Mouse (Mus musculus) spleen, adult 18-20 months (tissue): ENCODE data around the gene Phactr1.

ENCODE experiments used
- DNase-seq, 2 experiments: peaks; one replicate each; pipeline ENCODE4 v3.0.0; 2022; ENCODE audit warnings: mixed read lengths in 2 of 2

Phactr1 gene

DNA sequence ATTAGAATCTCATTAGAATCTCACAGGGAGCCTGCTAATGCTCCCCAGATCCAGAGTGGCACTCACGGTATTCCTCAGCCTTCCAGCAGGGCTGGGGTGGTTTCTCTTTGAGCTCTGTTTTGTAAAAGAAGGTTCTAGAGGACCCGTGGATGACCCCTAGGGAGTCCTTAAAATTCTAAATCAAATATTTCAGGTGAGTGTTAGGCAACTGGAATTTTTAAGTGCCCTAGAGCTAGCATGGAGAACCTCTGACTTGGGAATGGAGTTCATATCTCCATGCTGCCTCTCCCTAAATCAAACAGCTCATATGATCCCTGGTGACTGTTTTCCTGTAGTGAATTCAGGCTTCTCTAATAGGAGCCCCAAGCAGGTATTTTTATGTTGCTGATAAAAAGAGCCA, 197.9 kb downstream of the Phactr1 start:
- DNase-seq = no peak

DNA sequence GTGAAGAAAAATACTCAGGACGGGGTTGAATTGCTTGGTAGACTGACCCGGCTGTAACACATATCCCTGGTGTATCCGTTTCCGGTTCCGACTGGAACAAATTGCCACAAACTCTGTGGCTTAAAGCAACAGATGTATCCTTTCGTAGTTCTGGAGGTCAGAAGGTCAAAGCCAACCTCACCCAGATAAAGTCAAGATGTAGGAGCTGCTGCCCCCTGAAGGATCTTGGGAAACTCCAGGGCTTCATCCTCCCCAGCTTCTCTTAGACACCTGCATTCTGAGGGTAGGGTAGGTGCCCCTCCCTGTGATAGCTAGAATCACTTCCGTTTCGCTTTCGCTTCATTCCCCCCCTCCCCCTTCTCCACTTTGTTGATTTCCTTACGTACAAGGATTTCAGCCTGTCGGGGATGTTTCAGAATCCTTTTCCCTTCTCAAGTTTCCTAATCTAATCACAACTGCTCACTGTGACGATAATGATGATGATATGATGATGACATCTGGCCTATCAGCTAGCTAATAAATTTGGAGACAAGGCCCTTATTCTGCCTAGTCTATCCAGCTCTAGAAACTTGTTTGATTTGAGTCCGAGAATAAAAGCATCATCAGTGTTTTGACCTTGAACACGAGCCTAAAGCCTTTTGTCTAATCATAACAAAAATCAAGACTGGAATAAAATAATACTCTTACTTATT, 203.8 kb downstream of the Phactr1 start:
- DNase-seq = no peak

DNA sequence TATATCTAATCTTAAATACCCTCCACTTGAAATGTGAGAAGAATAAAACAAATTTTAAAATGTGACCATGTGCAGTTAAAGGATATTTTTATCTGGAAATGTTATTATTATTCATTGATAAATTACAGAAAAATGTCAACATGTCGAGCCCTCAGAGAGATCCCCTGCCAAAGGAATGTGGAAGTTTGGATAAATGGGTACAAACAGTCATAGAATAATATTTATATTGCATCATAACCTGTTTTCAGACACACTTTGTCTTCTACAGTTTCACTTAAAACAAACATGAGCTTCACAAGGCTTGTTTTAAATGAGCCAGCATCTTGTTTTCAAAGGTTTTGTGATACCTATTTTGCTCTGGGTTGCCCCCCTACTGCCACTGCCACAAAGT, 204.3 kb downstream of the Phactr1 start:
- no peak for DNase-seq

DNA sequence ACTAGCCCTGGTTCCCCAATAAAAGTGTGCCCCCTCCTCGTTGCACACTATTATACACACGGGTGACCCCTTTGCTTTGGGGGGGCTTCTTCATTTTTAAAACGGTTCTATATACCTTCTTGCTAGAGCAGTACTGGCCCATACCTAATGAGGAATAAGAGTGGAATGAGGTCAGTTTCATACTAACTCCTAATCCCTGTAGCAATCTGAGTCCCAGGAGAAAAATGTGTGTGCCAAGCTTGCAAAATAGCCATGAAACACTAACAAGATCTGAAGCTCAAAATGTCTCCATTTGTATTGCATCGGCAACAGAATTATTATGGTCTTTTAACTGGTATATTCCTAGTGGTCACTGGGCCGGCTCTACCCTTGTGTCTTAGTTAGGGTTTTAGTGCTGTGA, 207.3 kb downstream of the Phactr1 start:
- DNase-seq = no peak

DNA sequence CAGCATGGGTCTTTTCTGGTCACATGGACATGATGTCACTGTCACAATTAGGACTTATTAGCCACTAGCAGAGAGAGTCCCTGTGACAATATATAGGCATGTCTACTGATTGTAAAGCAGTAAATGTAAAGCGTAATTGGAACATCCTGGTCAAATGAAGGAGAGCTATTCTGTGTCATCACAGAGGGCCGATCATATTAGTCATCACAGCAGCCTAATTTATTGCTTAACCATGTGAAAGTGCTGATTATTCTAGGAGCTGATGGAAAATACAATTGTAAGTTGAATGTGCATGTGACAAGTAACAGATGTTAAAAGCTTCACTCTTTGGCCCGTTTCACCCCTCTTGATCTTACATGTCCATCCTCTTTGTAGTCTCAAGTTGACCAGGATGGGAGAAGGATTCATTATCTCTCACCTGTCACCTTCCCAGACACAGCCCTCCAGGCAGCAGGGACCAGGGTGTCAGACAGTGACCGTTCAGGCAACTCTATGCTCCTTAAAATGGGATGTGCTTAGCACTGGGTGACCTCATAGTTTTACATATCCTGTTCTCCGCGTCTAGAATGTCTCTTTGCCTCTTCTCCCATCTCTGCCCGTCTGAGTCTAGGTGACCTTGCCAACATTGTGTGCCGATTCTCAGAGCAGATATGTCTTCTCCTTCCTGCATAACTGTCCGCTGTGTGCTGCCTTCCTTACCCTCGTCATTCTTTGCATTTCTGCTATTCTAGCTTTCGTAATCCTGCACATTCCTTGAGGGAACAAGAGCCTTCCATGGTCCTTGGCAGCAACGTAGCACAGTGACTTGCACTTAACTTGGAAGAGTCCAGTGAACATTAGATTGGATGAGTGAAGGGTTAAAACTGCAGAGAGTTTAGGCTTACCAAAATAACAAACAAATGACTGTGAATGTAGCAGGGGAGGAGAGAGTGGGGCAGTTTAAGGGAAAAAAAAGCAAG, 209.4 kb downstream of the Phactr1 start:
- DNase-seq = no peak

DNA sequence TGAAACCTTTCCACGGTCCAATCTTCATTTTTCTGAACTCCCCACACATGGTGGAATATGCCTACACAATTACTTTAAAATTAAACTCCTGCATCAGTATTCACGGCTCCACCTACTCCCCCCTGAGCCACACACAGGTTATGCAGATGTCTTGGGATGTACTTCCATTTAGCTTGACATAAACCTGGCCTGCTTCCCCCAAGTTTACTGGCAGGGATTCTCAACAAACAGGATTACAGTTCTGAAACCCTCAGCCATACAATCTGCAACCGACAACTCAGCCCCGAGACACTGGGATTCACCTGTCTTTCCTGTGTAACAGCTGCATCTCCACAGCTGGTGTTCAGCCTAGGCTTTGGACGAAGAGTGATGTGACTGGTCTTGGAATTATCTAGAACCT, 210.2 kb downstream of the Phactr1 start:
- no peak for DNase-seq

DNA sequence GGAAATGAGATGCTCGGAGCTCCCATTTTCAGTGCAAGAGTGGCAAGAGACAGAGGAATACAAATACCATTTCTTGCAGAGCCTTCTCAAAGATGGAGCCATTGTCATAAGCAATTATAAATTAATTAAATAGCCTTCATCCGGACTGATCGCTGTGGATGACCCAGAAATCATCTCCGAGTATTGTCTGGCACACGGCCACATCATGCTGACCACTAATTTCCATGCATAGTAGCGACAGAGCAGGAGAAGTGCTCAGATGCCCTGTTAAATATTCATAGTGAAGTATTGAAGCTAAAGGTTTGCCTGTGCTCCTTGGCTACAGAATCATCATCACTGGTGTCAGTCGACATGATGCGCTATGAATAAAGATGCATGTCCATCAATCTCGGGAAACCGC, 213.6 kb downstream of the Phactr1 start:
- no peak for DNase-seq

DNA sequence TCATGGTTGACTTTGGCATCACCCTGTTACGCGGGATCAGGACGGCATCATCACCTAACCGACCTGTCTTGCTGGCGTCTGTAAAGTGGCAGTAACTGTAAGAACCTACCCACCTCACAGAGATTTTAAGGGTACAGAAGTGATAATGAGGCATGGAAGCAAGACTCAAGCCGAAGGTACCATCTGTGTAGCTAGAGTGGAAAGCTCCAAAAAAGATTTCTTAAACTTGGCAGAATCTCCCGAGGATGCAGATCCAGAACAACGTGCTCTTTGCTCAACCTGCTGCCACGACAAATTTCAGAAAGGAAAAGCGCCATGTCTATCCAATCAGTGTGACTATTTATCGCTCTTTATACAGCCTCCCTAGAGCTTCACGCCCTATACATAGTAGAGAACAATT, 214.2 kb downstream of the Phactr1 start:
- no peak for DNase-seq

DNA sequence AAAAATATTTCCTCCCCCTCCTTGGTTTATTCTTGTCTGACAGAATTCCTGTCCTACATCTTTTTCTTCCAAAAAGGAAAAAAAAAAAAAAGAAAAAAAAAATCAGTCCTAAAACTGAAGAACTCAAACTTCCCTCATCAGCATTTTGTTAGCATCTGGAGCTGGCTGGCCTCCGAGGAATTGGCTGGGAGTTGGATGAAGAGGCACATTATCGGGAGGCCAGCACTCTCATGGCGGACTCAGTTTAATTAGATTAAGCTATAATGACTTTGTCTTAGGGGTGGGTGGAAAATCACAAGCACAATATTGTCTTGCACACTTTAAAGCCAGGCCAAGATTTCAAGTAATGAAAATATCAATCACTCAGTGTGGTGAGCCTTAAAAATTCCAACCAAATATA, 215.6 kb downstream of the Phactr1 start:
- no peak for DNase-seq

DNA sequence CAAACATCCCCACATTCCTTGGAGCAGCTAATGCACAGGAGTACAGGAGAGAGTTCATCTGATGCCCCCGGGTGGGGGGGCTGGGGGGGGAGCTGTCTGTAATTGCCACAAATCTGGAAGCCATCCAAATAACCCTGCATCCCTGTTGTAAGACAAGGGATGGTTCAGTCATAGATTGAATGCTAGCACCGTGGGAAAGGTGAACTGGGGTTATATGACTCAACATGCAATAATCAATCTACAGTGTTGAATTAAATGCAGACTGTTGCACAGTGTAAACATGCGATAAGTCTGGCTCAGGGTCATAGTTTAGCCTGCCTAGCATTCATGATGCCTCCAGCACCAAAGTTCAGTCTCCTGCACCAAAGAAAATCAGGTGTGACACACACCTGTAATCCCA, 219.2 kb downstream of the Phactr1 start:
- DNase-seq = no peak

DNA sequence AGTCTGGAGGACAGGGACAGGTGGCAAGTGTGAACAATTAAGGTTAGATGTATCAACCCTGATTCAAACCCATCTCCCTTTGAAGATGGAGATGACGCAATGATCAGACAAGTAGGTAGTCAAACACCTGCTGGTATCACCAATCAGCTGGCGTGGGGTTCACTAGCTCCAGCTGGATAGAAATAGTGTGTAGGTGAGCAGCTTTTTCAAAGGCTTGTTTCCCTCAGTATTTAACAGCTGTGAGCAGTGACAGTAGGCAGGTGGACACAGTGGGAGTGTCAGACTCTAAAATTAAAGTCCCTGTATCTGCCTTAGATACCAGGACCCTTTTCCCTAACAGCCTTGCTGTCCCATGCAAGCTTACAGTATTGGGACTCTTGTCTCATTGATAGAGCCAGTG, 221.4 kb downstream of the Phactr1 start:
- no peak for DNase-seq

DNA sequence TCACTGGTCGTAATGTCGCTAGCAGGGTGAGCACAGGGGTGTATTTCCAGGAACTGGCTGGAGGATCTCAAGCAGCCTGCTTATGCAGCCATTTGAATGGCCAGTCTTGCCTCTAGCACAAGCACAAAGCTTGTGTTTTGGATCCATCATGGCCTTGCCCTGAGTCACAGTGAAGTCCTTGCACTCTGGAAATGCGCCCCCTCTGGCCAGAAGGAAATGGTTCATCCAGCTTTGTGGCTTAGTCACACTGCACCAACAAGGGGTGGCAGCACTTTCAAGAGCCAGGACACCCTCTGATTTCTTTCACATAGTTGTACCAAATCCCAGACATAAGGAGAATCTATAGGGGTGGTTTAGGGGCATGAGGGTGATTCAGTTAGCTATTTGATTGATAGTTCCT, 222.4 kb downstream of the Phactr1 start:
- DNase-seq = no peak

DNA sequence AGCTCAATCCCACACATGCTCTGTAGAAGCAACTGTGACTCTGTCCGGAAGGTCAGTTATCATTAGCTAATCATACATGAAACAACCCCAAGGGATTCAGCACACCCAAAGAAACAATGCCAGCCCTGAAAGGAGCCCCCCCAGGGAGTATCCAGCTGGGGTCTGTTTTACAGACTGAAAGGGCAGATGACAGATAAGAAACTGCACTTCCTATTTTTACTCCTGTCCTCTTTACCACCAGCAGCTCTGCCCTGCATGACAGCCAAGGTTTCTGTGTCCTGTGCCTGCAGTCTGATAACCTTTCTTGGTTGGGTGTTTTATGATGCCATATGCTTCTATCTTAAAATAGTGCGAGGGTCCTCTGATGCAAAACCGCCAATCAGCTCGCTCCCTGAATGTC, 225.4 kb downstream of the Phactr1 start:
- no peak for DNase-seq

DNA sequence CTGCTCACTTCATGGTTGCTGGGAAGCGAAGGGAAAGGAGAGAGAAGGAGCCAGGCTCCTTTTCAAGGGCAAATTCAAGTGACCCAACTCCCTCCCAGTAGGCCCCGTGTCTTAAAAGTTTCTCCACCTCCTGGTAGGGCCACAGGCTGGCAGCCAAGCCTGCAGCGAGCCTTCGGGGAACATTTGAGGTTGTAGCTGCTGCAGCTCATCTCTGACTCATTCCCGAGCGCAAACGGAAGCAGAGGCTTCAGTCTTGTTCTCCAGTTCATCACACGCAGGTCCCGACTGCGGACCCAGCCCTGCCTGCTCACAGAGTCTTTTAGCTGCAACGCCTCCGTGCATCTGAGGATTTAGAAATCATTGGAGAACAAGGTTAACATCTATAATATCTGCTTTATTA, 226.6 kb downstream of the Phactr1 start:
- no peak for DNase-seq

DNA sequence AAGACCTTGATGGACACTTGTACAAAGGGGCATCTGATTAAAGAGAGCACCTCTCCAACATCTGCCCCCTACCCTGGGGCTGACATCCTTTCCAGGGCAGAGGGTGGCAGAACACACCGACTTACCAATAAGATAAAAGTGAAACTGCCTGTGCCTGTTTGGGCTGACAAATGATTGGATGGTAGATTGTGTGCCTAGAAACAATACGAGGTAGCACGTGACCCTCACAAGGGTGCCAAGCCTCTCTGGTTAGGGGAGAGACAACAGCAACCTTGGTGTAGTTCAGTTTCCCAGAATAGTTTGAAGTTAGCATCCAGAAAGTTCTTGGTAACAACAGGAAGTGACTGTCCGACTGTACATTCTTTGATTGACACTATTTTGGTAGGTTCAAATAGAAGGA, 234.7 kb downstream of the Phactr1 start:
- DNase-seq = no peak

DNA sequence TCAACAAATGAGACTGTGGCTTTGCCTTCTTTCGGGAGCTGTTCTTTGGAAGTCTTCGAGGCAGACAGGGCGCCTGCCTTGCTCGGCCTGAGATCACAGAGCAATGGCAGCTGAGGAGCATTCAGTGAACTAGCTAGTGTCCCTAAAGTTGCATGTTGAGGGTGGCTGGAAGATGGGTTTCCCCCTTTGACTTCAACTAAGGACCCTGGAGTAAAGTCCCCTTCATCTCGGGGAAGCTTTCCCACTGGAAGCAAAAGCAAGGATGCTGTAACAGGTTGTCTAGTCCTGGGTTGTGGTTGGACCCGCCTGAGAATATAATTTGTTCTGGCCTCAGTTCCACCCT, 235.4 kb downstream of the Phactr1 start:
- DNase-seq = no peak

DNA sequence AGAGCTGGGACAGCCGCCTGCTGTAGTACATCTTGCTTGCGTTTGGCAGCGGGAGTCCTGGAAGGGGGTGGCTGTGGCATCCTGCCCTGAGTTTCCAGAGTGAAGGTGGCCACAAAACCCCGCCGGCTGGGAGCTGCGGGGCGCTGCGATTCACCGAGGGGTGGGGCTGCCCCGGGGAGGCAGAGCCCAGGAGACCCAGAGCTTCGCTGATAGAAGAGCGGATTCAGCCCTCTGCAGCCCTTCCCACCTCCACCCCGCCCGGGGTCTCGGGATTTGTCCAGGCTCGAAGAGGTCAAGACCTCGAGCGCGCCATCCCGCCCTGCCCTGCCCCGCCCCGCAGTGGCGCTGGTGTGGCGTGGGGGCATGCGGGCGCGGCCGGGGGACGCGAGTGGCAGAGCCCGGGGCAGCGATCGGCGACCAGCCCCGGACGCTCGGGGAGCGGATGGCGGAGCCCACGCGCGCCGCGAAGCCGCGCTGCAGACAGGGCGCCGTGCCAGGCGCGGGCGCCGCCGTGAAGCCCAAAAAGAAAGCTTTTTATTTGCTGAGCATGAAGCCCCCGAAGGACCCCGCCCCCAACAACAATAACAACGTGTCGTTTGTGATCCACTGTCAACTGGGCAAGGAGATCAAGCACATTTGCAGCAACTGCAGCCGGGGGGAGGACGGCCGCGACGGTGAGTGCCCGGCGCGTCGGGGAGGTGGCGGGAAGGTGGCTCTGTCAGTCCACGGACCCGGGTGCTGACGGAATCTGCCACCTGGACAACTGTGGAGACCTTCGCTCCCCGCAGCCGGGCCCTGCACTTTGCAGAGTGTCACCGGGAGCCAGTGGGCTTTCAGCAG, 236.0 kb downstream of the Phactr1 start:
- no peak for DNase-seq

DNA sequence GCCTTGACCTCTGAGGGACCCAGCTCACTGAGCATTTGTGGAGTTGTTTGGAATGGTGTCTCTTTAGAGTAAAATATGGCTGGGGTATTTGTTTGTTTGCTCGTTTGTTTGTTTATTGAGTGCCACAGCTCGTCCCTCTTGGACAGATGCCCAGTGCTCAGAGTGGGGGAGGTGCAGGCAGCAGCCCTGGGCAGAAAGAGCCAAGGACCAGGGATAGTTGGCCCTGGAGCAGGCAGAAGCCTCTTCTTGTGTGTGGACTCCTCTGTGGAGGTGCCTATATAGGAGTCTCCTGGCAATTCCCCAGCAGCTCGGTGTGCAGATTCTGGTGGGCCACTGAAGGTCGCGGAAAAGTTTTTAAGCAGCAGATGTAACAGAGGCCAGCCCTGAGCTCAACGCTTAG, 236.8 kb downstream of the Phactr1 start:
- DNase-seq = no peak

DNA sequence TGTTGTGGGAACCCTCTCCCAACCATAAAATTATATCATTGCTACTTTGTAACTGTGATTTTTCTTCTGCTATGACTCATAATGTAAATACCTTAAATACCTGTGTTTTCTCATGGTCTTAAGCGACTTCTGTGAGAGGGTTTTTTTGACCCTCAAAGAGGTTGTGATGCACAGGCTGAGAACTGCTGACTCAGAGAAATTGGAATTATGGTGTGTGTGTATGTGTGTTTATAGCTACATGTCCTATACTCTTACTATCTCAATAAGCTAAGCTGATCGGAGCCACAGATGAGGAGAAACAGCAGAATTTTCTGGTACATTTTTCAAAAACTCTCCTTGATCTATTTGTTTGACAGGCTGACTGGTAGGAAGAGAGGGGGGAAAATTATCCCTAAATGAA, 239.6 kb downstream of the Phactr1 start:
- DNase-seq = no peak

DNA sequence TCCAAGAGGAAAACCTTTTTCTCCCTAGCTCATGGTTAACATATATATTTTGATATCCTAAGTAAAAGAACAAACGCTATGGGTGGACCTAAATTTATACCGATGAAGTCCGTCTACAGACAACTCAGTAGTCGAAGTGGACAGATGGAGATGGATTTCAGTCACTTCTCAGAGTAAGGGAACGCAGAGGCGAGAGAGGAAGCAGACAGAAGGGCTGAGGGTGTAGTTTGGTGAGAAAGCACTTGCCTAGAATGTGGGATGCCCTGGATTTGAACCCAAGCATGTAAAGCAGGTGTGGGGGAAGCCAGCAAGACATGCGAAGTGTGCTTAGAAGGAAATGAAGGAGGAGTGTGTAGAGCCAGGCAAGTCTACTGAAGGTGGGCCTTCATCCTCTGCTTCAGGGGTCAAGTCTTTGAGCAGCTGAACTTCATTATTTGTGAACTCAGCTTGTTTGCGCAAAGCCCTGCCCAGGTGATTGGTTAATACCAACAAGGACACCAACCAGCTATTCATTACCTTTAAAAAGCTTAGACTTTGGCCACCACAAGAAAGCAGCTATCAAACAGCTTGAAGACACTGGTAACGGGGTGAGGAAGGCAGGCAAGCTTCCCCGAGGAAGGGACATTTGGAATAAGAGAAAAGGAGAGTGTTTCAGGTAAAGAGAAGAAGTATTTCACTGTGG, 241.5 kb downstream of the Phactr1 start:
- no peak for DNase-seq

DNA sequence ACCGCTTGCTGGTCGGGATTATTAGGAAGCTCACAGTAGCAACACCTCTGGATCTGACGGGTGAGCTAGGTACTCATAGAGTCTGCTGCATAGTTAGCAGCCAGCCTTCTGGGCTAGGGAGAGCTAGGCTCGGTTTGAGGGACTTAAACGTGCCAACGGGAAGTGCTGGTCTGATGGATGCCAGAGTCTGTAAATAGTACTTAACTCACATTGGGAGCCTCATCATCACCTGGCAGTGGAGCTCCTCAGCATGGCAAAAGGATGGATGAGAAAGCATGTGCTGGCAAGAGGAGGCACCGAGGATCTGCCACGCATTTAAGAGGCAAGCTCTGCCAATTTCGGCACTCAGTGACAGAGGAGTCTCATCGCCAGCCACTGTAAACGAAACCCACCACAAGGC, 247.4 kb downstream of the Phactr1 start:
- DNase-seq = no peak

DNA sequence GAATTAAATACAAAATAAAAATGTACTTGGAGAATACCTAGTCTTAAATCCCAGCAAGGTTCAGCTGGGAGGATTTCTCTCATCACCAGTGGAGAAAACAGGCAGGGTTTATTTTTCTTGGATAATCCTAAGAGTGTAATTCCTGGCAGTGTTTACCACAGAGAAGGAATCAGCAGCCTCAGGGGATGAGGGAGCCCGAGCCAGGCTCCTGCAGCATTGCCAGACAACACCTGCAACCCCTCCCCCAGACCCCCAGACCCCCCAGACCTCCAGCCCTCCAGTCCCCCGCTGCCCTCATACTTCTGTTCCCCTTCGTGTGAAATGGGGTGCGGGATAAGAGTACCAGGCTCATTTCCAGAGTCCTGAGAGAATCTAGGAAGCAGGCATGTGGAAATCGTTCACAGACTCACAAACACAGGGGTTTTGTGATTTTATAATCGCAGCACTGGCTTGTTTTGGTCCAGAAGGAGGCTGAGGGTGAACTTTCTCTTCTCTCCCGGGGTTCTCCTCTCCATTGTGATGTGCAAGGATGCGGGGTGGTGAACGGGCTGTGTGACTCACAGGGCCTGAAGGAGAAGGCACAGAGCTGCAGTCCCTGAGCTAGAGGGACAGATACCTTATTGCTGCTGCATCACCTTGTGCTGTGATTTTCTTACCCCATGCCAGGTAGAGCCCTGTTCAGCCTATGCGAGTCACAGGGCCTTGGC, 249.3 kb downstream of the Phactr1 start:
- DNase-seq = no peak
